Mouse (Mus musculus): ENCODE results near the gene Cpsf6.
"Not testable (repeated sequence)": the region's sequence is repeated elsewhere in the genome, so short reads cannot be mapped to it uniquely, and the experiment has no call there.

Gene Cpsf6

DNA sequence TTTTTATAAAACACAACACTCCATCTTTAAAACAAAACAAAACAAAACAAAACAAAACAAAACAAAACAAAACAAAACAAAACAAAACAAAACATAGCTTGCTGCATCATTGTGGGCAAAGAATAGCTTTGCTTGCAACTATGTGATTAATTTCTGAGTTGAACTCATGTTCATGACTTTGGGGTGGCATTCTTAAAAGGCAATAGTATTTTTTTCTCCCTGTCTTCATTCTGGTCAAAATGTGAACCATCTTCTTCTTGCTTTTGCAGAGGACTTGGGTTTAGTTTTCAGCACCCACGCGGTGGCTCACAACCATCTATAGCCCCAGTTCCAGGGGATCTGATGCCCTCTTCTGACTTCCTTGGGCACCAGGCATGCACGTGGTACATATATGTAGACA, 20.0 kb upstream of the Cpsf6 start:
- no peak for DNase-seq (ENCODE audit: low read depth, low spot score)

DNA sequence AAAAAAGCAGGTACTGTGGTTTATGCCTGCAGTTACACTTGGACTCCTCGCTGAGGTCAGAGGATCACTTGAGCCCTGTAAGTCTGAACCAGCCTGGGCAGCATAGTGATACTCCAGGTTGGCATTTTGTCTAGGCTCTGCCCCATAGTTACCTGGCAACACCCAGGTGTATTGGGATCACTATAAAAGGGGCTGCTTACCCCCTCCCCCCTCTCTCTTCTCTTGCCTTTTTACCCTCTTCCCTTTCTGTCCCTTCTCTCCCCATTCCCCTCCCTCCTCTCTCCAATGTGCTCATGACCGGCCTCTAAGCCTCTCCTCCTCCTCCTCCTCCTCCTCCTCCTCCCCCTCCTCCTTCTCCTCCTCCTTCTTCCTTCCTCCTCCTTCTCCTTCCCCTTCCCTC, 19.4 kb upstream of the Cpsf6 start:
- no peak for DNase-seq (ENCODE audit: low read depth, low spot score)

DNA sequence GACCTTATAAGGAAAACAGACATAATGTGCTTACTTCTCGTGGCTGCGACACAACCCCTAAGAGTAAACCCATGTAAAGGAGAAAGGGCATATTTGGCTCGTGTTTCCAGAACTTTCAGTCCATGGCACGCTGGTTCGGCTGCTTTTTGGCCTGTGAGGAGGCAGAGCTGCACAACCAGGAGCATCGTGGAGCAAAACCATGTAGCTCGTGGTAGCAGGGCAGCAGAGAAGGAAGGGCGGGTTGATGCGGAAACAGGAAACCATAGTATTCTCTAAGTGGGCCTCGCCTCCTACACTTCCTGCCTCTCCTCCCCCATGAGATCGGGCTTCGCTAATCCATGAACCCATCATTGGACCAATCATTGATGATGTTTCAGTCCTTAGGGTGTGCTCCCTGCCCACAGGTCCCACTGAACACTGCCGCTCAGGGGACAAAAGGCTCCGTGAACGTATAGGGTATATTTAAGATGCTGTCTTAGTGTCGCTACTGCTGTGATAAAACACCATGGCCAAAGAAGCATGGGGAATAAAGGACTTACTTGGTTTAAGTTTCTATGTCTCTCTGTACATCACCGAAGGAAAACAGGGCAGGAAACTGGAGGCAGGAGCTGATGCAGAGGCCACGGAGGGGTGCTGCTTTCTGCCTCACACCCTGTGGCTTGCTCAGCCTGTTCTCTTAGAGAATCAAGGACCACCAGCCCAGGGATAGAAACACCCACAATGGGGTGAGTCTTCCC, 18.4 kb upstream of the Cpsf6 start:
- no peak for DNase-seq (ENCODE audit: low read depth, low spot score)

DNA sequence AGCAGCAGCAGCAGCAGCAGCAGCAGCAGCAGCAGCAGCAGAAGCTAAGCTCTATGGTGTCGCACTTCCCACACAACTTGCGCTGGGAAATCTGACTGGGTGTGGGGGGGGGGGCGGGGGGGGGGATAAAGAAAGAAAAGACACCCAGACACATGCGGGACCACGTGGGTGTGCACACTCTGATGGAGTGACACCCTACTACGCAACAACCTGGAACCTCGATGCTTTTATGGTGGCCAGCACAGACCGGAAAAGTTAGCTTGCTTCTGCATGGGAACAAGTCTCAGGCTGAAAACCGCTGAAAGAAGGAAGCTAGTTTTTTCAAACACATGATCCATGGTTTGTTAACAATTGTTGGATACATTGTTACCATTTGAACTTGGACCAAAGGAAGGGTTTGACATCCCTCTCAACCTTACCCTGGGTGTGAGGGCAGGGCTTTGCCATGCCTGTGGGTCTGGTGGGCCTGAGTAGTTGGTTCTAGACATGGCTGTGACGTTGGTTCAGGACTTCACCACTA, 17.4 kb upstream of the Cpsf6 start:
- no peak for DNase-seq (ENCODE audit: low read depth, low spot score)

DNA sequence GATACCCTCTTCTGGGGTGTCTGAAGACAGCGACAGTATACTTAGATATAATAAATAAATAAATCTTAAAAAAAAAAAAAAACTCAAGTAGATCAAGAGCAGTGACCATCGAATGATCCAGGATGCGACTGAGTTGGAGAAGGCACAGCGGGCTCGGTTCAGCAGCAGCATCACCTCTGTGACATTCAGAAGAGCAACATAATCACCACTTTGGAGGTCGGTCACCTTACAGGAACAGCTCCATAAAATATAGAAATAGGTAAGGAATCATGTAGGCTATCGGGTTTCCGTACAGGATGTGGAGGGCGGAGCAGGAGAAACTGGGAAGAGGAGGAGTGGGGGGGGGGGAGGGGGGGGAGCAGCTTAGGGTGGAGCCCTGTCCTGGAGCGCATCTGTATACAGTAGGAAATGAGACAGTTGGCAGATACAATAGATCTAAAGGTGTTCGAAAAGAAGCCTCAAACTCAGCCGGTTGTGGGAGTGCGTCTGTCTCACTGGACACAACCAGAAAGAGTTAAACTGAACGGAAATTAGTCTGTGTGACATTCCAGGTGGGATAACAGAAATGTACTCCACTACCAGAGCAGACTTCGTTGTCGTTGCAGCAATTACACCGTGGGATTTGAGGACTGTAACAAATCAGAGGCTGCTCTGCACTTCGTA, 16.7 kb upstream of the Cpsf6 start:
- DNase-seq (ENCODE audit: low read depth, low spot score), result no peak

DNA sequence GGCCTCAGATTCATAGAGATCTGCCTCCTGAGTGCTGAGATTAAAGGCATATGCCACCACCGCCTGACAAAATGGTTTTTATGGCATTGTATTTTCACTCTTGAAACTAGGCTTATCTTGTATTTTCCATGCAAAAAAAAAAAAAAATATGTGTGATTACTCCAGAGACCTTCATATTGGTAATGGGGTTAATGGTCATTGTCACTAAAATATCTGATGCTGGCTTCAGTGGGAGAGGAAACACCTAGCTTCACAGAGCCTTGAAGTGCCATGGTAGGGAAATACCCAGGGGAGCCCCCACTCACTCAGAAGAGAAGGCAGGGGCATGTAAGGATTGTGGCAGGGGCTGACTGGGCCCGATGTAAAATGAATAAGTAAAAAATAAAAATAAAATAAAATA, 16.0 kb upstream of the Cpsf6 start:
- DNase-seq (ENCODE audit: low read depth, low spot score), result no peak

DNA sequence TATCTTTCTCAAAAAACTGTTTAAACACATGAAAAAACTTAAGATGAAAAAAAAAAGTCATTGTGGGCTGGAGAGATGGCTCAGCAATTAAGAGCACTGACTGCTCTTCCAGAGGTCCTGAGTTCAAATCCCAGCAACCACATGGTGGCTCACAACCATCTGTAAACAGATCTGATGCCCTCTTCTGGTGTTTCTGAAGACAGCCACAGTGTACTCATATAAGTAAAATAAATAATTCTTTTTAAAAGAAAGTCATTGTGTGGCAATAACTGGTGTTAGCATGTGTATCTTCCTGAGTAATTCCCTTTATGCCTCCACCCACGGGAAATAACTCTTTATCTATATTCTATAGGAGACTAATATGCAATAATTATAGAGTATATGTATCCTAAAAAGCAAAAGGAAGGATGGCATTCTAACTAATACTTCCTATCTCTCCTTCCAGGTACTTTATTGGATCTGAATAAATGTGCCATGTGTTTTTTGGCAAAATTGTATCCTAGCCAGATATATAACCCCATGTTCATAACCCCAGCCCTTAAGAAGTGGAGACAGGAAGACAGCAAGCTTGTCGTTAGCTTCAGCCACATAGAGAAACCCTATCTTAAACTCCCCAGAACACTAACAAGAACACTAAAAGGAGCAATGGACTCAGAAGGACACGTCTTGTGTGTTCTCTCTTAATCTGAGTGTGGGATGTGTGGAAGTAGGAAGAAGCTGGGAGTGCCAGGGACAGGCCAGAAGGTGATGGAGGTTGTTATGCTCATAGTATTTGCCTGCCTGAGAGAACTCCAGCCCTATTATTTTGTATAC, 15.1 kb upstream of the Cpsf6 start:
- no peak for DNase-seq (ENCODE audit: low read depth, low spot score)

DNA sequence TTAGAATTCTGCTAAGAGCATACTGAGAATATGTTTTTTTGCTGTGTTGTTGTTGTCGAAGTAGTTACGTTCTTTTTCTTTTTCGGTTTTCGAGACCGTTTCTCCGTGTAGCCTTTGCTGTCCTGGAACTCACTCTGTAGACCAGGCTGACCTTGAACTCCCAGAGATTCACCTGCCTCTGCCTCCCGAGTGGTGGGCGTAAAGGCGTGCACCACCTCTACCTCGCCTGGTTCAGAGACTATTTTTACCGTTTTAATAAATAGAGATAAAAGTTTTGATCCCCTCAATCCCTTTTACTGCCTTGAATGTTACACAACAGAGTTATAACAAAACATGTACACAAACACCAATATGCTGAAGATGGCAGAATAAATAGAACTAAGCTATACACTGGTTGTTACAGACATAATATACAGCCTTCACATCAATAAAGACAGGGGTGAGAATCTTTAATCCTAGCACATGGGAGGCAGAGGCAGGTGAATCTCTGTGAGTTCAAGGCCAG, 14.1 kb upstream of the Cpsf6 start:
- no peak for DNase-seq (ENCODE audit: low read depth, low spot score)

DNA sequence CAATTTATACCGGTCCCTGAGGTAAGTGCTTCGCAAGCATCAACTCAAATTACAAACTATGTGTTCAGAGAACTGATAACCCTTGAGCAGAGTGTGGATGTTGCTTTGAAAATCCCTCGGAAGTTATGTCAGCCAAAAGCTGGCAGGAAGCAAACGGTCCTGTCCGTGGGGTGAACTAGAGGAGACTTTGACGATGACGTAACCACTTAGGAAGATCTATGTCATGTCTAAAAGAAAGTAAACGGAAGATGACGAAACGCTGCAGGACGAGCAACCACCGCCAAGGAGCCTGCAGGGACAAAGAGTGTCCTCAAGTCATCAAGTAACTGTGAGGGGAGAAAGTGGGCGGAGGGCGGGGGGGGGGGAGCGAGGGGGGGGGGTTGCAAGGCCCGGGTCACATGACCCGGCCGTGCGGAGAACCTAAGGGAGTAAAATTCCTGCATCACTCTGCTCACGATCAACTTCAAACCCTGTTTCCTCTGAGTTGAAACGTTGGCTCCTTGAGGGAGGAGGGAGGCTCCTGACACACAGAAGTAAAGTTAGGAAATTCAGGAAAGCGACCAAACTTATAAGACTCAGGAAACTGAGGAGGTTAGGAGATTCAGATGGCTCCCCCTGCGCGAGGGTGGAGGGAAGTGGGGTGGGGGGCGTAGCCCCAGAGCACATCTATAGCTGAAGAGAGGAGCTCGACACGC, 13.5 kb upstream of the Cpsf6 start:
- DNase-seq (ENCODE audit: low read depth, low spot score), result peak; percentile 41

DNA sequence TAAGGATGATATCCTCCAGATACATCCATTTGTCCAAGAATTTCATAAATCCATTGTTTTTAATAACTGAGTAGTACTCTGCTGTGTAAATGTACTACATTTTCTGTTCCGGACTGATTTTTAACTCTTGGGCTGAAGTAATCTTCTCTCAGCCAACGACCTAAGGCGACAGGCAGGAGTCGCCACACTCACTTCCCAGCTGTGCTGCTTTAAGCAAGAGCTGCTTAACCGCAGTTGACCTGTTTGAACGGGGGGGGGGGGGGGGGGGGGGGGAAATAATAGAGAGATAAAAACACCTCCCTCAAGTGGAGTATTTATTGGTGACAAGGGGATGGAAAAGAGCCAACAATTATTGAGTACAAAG, 13.0 kb upstream of the Cpsf6 start:
- no peak for DNase-seq (ENCODE audit: low read depth, low spot score)

DNA sequence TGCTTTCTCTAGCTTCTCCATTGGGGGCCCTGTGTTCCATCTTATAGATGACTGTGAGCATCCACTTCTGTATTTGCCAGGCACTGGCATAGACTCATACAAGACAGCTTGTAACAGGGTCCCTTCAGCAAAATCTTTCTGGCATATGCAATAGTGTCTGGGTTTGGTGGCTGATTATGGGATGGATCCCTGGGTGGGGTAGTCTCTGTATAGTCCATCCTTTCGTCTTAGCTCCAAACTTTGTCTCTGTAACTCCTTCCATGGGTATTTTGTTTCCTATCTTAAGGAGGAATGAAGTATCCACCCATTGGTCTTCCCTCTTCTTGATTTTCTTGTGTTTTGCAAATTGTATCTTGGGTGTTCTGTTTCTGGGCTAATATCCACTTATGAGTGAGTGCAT, 12.6 kb upstream of the Cpsf6 start:
- not testable (repeated sequence) for DNase-seq (ENCODE audit: low read depth, low spot score)

DNA sequence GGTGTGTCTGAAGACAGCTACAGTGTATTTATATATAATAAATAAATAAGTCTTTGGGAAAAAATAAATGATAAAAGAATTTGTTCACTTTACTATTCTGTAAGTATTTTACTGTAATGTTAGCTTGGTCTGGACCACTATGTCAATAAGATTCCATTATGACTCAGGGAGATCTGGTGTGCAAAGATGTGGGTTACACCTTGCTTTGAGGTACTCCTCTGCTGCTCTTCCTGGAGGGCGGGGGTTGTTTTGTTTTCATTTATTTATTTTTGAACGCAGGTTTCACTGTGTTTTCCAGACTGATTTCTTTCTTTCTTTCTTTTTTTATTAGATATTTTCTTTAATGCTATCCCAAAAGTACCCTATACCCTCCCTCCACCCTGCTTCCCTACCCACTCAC, 12.0 kb upstream of the Cpsf6 start:
- no peak for DNase-seq (ENCODE audit: low read depth, low spot score)

DNA sequence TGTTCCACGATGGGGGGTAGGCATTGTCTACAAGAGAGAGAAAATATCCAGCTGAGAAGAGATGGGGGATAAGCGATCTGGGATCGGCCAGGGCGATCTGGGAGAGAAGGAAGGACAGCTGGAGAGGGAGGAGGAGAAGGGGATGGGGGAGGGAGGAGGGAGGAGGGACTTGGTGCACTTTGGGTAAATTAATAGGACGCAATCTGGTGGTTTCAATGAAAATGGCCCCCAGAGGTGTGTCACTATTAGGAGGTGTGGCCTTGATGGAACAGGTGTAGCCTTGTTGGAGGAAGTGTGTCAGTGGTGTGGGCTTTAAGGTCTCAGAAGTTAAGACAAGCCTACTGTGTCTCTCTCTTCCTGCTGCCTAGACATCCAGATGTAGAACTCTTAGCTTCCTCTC, 11.2 kb upstream of the Cpsf6 start:
- no peak for DNase-seq (ENCODE audit: low read depth, low spot score)

DNA sequence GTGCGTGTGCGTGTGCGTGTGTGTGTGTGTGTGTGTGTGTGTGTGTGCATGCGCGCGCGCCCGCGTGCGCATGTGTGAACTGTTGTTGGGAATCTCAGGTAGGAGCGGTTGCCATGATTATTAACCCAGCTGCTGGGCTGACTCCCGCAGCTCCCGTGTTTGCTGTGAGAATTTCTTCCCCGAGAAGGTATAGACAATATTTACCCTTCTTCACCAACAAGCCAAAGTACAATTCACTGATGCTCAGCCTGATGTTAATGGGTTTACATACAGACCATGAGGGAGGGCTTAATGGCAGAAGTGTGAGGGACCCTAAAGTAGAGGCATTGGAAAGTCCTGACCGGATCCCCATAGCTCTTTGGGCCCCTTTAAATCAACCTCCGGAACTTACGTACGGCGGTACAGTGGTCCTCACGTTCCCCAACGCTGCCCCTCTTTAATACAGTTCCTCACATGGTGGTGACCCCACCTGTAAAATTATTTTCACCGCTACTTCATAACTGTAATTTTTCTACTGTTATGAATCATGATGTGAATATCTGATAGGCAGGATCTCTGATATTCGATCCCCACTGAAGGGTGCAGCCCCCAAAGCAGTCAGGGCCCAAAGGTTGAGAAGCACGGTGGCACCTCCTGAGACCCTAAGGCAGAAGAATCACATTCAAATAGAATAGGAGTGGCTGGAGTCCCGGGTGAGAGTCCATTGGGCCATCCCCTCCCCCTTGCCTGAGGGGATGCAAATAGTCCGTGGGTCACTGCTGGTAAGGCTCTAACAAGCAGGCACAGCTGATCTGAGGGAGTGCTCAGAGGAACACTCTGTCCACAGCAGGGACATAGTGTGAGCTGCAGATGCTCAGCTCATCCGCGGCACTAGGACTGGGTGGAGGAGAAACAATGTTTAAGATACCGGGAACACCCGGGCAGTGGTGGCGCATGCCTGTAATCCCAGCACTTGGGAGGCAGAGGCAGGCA, 10.4 kb upstream of the Cpsf6 start:
- no peak for DNase-seq (ENCODE audit: low read depth, low spot score)

DNA sequence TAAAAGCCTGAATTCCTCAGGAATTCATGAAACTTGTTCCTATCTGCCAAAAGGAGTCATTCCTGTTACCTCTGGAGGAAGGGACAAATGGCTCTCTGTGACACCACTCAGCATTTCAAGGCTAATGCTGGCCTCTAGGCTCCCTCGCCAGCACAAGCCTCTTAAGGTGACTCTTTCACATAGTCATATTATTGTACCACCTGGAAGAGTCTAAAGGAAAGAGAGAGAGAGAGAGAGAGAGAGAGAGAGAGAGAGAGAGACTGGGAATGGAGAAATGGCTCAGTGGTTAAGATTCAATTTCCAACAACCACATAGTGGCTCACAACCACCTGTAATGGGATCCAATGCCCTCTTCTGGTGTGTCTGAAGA, 9.5 kb upstream of the Cpsf6 start:
- DNase-seq (ENCODE audit: low read depth, low spot score), result no peak

DNA sequence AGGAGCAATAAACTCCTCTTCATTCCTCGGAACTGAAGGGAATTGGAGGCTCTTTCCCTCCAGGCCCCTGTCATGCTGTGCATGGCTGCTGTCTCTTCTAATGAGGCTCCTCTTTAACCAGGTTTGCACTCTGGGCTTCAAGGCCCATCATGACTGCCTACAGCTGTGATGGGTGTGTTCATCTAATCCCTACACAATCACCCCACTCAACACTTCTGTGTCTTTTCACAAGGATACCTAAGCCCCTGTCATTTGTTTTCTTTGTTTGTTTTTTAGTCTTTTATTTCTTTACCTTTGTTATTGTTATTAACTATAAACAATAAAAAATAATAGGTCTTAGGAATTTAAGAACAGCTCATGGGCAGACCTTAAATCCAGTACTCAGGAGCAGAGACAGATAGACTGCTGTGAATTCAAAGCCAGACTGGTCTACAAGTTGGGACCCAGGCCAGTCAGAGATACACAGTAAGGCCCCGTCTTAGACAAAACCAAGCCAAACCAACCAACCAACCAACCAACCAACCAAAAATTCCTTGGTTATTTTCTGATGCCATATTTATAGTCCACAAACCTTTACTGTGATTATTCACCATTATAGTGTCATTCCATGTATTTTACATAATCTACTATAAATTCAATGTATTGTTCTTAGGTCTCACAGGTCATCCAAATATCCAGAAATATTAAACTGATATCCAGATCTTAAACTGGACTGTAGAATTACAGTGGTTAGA, 9.0 kb upstream of the Cpsf6 start:
- no peak for DNase-seq (ENCODE audit: low read depth, low spot score)

DNA sequence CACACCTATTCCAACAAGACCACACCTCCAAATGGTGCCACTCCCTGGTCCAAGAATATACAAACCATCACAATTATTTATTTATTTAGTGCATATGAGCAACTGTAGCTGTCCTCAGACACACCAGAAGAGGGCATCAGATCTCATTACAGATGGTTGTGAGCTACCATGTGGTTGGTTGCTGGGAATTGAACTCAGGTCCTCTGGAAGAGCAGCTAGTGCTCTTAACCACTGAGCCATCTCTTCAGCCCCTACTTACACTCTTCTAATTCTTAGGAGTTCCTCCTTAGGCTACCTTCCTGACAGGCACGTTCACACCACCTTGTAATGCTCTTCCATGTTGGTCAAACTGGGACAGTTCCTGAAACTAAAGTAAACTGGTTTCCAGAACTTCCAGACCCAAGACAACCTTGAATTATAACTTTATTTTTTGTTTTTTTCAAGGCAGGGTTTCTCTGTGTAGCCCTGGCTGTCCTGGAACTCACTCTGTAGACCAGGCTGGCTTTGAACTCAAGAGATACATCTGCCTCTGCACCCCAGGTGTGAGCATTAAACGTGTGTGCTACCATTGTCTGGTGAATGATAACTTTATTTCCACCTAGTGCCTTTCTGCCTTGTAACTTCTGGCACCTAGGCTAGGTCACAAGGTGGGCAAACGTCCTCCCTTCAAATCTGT, 8.3 kb upstream of the Cpsf6 start:
- DNase-seq (ENCODE audit: low read depth, low spot score), result not testable (repeated sequence)

DNA sequence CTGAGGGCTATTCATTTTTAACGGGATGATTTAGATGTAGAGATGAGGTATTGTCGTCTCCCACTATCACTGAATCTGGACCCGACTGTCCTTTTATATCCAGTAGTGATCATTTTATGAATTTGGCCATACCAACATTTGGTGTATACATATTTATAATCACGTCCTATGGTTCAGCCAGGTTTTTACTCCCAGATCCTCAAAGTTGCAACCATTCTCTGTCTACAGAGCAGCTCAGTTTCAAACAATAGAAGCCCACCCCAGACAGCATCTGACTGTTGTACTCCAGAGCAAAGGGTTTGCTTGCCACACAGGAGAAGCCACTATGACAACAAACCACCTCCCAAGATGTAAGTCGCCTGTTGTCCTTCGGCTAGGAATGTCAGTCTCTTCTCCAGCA, 7.2 kb upstream of the Cpsf6 start:
- no peak for DNase-seq (ENCODE audit: low read depth, low spot score)

DNA sequence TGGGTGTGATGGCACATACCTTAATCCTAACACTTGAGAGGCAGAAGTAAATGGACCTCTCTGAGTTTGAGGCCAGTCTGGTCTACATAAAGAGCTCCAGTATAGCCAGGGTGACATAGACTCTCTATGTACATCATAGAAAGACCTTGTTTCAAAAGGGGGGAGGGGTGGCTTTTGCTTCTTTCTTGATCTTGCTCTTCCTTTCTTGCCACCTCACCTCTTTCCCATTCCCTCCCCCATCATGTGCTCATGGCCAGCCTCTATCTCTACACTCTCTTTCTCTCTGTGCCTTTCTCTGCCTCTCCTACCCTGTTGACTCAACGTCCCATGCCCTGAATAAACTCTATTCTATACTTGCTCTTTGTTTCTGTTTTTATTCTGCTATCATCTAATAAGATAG, 6.4 kb upstream of the Cpsf6 start:
- no peak for DNase-seq (ENCODE audit: low read depth, low spot score)
